Mouse (Mus musculus): ENCODE data around the gene Fads2.

DNA sequence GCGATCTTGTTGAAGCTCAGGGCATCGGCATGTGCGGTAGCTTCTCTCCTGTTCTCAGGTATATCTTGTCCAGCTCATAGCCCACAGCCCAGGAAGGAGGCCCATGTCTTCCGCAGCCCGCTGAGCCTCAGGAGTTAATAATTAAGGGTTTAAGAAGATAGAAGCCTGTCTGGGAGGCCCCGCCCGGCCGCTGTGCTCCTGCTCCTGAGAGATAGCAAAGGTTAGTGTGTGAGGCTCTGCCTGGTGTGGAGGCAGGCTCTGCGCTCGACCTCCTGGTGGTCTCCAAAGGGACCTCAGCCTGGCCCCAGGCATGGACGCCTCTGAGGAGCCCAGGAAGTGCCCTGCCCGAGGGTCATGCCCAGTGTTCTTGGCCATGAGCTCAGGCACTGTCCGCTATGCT, 86.7 kb downstream of the Fads2 start:
- no peak for TF ChIP-seq CTCF (IDR thresholded peaks at IDR 0.05; ENCODE audit: control insufficient read depth, insufficient read depth, insufficient replicate concordance, low read depth, low read length)
- no peak for TF ChIP-seq POLR2A (IDR thresholded peaks at IDR 0.05; ENCODE audit: control insufficient read depth, low read depth, low read length)

All from testis, adult 2 months (tissue).